Mouse (Mus musculus): ENCODE data around the gene Cyp2c67. TPM values are rescaled to one million over a fixed set of nuclear protein-coding genes. Genes with fewer than 3 reads are reported as not detected.
"Not testable (repeated sequence)": the region's sequence is repeated elsewhere in the genome, so short reads cannot be mapped to it uniquely, and the experiment has no call there.

Cyp2c67 gene
- not detected for total RNA-seq (2021)
- long read RNA-seq, experiment 1 = 0 reads
- long read RNA-seq, experiment 2 = 0 reads

DNA sequence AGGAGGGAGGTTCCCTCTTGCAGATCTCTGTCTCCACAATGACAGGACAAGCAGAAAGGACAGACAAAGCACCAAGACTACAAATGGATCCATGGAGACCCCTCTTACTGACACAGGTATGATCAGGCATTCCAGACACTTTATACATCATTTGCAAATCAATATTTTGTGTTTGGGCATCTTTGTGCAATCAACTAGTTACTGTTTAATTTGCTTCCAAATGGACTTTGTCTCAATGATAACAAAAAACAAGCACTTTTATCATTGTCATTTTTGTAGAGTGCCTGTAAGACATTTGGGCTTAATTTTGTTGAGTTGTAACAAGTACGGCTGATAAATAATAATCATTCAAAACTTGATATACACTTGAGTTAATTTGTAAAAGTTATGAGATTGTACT, at the start of gene Cyp2c67:
TSS of gene Cyp2c67 (minus strand) at position 114 of the 400 bp plus-strand sequence.
- DNase-seq = no peak

DNA sequence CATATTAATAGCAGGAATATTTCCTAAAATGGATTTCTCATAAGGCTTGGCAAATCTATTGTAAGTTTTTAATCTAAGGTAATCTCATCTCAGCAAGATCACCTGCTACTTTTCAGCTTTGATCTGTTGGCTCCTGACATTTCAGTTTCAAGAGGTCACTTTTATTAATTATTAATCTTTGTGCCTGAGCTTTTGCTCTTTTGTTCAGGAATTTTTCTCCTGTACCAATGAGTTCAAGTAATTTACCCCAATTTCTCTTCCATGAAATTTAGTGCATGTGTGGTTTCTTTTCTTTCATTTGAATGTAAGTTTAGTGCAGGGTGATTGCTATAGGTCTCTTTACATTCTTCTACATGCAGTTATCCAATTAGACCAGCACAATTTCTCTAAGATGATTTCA, 16.8 kb upstream of the Cyp2c67 start:
- not testable (repeated sequence) for DNase-seq

GRCm38 (mm10) chr19:39652381-39652780, 3.5 kb upstream of the Cyp2c67 start:
- no peak for DNase-seq

DNA sequence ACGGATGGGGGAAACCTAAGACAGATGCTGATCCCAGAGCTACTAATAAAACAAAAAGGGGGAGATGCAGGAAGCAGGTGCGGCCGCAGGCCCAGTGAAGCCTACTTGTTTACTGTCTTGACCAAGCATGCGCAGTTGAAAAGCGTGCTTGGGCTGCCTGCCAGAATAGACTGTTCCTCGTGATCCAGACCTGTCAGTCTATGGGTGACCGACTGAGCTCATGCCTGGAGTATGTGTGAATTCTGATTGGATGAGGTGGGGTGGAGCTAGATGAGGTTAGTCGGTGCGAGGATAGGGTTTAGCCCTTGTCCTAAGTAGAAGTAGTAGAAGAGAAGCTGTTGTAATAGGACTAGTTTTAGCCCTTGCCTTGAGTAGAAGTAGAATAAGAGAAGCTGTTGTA, 1.3 kb downstream of the Cyp2c67 start:
- DNase-seq = no peak

- not testable (repeated sequence) for DNase-seq
Observed at GRCm38 (mm10) chr19:39644551-39644950, 4.3 kb downstream of the Cyp2c67 start.

Other genes starting within 250 kb of the Cyp2c67 start
- gene Cyp2c38, start 186.0 kb downstream of the Cyp2c67 start, total RNA-seq (2021) = not detected
- gene Cyp2c39, start 138.2 kb downstream of the Cyp2c67 start, total RNA-seq (2021) = not detected
- not detected for gene Cyp2c68, start 92.0 kb upstream of the Cyp2c67 start, total RNA-seq (2021)
- gene Cyp2c40, start 163.8 kb upstream of the Cyp2c67 start, total RNA-seq (2021) = not detected
- not detected for gene Cyp2c69, start 237.7 kb upstream of the Cyp2c67 start, total RNA-seq (2021)

Data from heart, adult 18-20 months (tissue).